Mouse (Mus musculus) testis, postnatal 14 days (tissue): ENCODE data around the gene Ces4a.
"Not testable (repeated sequence)": the region's sequence is repeated elsewhere in the genome, so short reads cannot be mapped to it uniquely, and the experiment has no call there.

Experiments
- DNase-seq: peaks from one replicate; pipeline ENCODE4 v3.0.0; 2021; ENCODE audit warnings: low spot score

Gene Ces4a

GRCm38 (mm10) chr8:105131509-105131908, at the start of gene Ces4a:
TSS of gene Ces4a (plus strand) at chr8:105131800.
- no peak for DNase-seq

DNA sequence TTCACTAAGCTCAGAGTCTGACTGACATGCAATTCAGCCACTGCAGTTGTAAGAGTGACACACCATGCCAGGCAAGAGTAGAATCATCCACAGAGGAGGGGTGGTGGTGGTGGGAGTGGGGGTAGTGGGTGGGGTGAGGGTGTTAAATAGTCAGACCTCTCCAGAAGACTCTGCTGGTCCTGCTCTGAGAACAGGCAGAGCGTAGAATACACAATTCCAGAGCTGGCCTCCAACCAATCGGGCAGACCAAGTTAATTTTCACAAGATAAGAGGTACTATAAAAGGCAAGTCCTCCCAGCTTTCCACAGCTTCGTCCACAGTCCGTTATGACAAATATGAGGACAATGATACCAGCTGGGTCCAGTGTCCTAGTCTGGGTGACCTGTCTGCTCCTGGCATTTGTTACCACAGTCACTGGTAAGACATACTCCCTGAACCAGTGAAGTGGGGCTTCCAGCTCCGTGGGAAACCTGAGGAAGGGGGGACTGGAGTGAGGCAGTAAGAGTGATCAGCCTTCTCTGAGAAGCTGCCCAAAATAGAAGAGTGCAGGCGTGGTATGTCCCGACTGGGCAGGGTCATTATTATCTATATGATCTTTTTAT, 48.0 kb upstream of the Ces4a start, which contains the start of gene Ces3b:
Gene Ces3b (plus strand): TSS at position 305 of the 602 bp plus-strand sequence.
- no peak for DNase-seq

DNA sequence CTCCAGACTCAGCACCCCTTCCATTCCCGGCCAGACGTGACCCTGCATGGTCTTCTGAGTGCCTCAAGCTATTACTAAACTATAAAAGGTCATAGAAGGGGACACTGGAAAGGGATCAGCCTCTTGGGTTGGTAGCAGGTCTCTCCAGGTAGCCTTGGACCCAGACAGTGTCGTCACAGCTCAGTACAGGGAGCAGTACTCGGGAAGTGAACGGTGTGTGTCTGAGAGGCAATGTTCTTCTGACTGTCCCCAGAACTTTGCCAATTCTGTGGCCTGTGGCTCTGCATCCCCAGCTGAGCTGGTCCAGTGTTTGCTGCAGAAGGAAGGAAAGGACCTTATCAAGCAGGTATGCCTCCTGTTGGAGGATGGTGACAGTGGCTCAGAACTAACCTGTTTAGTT, 43.4 kb upstream of the Ces4a start:
- not testable (repeated sequence) for DNase-seq

DNA sequence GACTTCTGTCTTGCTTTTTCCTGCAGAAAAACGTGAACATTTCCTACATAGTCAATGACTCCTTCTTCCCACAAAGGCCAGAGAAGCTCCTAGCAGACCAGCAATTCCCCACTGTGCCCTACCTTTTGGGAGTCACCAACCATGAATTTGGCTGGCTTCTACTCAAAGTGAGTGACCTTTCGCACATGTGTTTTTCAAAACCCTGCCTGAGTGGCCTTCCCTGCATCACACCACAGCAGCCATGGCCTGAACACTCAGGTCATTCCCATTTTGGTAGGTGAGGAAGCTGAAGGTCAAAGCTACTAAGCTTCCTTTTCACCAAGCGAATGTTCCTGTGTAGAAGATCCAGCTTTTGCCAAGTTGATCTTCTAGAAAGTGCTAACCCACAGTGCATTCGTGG, 43.0 kb upstream of the Ces4a start:
- DNase-seq, result no peak

- DNase-seq, result no peak
Measured at GRCm38 (mm10) chr8:105093992-105094391, 37.6 kb upstream of the Ces4a start.

DNA sequence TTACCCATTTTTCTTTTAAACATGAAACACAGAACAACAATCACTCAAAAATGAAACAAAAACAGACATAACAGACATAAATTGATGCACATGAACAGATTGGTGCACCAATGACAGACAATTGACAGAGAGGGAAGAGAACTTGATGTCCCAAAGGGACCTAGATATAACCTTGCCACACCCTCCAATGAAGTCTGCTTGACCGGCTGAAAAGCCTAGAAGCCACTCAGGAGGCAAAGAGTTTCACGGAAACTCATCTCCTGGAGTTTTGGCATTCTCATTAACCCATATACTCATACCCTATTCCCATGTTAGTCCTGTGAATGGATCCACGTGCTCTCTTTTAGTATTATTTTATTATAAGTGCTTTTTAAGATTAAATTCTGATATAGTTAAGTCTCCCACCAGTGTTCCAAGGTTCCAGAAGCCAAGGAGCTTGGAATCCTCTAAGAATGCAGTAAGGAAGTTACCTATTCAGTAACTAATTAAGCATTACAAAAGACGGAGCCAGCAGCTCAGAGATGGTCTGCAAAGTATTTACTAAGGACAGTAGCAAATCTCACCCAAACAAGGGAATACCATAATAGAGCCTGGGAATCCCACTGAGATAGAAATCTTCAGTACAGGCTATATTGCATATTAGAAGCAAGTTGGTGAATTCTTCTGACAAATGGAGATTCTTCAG, 29.4 kb upstream of the Ces4a start:
- not testable (repeated sequence) for DNase-seq

GRCm38 (mm10) chr8:105103701-105104100, 27.9 kb upstream of the Ces4a start:
- not testable (repeated sequence) for DNase-seq

DNA sequence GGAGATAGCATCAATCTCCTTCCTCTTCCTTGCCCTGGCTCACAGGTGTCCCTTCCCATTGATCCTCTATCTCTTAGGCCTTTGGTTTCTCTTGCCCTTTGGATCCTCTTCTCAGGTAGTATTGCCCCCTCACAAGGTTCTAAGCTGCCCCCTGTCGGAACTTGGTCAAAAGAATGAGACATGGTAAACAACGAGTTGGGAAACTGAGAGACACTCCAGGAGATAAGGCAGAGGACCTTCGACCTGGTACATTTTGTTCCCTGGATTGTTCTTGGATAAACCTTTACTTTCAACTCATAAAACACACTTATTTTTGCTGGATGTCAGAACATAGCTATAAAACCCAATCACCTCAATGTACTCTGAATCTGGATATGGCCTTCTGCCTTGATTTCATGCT, 27.4 kb upstream of the Ces4a start:
- DNase-seq, result no peak

DNA sequence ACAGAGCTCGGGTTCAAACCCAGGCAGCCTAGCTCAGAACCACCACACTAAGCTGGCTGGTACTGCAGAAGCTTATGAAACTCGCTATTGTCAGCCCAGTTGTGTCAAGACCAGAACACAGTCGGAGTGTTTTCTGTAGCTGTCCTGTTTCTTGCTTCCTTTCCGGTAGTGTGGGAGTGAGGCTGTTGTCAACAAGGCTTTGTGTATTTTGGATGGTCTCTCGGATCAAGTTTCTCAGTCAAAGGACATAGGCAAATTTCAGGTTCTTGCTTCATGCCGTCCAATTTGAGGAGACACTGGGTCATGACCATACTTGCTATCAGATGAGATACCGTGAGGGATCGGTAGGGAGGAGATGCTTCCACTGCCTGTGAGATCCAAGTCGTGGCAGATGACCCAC, 1.7 kb upstream of the Ces4a start:
- no peak for DNase-seq

- peak; percentile 58 for DNase-seq
Measured at GRCm38 (mm10) chr8:105138423-105138822, 6.8 kb downstream of the Ces4a start.

- no peak for DNase-seq
Measured at GRCm38 (mm10) chr8:105142395-105142794, 10.8 kb downstream of the Ces4a start.

- DNase-seq, result no peak
Measured at GRCm38 (mm10) chr8:105151654-105152053, 20.1 kb downstream of the Ces4a start.

GRCm38 (mm10) chr8:105152623-105153398, 21.2 kb downstream of the Ces4a start:
- DNase-seq, result peak; percentile 57

GRCm38 (mm10) chr8:105154316-105154715, 22.7 kb downstream of the Ces4a start:
- no peak for DNase-seq

DNA sequence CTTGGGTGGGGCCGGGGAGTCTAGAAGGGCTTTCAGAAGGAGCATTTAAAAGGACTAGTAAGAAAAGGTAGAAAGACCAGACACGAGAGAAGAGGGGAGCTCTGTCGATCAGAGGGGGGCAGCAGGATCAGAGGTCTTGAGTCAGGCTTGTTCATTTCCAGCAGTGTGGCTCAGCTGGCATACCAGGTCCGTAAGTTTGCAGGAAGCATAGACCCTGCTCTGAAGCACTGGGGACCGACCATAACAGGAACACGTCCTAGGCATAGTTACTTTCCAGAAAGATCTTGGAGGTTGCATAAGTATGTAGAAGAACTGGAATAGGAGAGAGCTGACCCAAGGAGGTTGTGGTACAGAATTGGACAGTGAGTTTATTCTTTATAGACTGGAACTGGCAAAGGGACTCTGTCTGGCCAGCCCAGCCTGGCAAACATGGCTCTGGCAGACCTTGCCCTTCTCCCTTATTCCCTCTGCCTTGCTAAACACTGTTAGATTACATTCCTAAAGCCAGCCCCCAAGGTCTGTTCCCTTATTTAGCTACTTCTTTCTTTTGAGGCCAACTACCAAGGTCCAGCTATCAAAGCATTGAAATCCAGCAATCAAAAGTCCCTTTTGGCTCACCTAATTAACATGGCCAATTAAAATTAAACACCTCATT, 23.6 kb downstream of the Ces4a start:
- DNase-seq, result no peak

GRCm38 (mm10) chr8:105157555-105157954, 26.0 kb downstream of the Ces4a start:
- DNase-seq, result peak; percentile 56

DNA sequence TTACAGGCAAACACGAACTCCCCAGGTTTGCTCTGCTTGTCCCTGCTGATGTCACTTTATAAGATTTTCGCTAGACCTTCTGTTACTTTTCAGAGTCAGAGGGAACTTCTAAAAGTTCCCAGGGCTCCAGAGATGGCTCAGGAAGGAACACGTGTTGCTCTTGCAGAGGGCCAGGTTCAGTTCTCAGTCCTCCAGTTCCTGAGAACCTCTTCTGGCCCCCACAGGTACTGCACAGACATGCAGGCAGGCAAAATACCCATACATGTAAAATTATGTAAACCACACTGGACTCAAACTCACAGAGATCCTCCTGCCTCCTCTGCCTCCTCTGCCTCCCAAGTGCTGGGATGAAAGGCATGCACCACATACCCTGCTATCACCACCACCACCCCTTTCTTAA, 26.5 kb downstream of the Ces4a start:
- no peak for DNase-seq

- DNase-seq, result no peak
Measured at GRCm38 (mm10) chr8:105161121-105161652, 29.6 kb downstream of the Ces4a start.

- DNase-seq, result no peak
Measured at GRCm38 (mm10) chr8:105164272-105164902, 32.8 kb downstream of the Ces4a start.

- no peak for DNase-seq
Measured at GRCm38 (mm10) chr8:105165191-105165590, 33.6 kb downstream of the Ces4a start.

- DNase-seq, result no peak
Measured at GRCm38 (mm10) chr8:105167116-105167515, 35.5 kb downstream of the Ces4a start.

DNA sequence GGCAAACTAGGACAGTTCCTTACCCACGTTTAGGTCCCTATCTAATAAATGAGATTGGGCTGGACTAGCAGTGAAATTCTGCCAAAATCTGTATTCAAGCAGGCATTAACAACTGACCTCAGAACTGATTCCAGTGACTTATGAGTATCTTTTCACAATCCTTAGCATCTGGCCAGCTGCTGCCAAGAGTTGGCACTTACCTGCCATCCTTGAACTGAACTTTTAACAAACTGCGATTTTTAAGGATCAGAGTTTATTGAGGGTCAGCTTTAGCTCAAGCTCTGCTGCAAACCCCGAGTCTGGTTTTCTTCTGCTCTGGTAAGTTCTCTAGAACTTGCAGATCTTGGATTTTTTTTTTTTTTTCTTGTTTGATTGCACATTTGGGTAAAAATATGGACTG, 38.0 kb downstream of the Ces4a start:
- no peak for DNase-seq
